Mouse (Mus musculus): ENCODE data around the gene Ppil1.
"Not testable (repeated sequence)": the region's sequence is repeated elsewhere in the genome, so short reads cannot be mapped to it uniquely, and the experiment has no call there.

The Ppil1 gene

GRCm38 (mm10) chr17:29251608-29252390, 12.2 kb downstream of the Ppil1 start:
- no peak for DNase-seq (ENCODE audit: low spot score)

- DNase-seq (ENCODE audit: low spot score): not testable (repeated sequence)
Measured at GRCm38 (mm10) chr17:29251006-29251405, 13.0 kb downstream of the Ppil1 start.

- DNase-seq (ENCODE audit: low spot score): no peak
Measured at GRCm38 (mm10) chr17:29249512-29249911, 14.5 kb downstream of the Ppil1 start.

GRCm38 (mm10) chr17:29247881-29248280, 16.1 kb downstream of the Ppil1 start:
- DNase-seq (ENCODE audit: low spot score): no peak

- no peak for DNase-seq (ENCODE audit: low spot score)
Measured at GRCm38 (mm10) chr17:29246602-29247001, 17.4 kb downstream of the Ppil1 start.

GRCm38 (mm10) chr17:29245725-29246124, 18.3 kb downstream of the Ppil1 start:
- DNase-seq (ENCODE audit: low spot score): no peak

- DNase-seq (ENCODE audit: low spot score): no peak
Measured at GRCm38 (mm10) chr17:29244912-29245311, 19.1 kb downstream of the Ppil1 start.

- DNase-seq (ENCODE audit: low spot score): no peak
Measured at GRCm38 (mm10) chr17:29238421-29238945, 25.5 kb downstream of the Ppil1 start.

GRCm38 (mm10) chr17:29237772-29238420, 26.1 kb downstream of the Ppil1 start, which contains the start of gene Cpne5:
TSS of gene Cpne5 (minus strand) at chr17:29238167.
- DNase-seq (ENCODE audit: low spot score): no peak

- no peak for DNase-seq (ENCODE audit: low spot score)
Measured at GRCm38 (mm10) chr17:29237267-29237771, 26.7 kb downstream of the Ppil1 start.

- DNase-seq (ENCODE audit: low spot score): no peak
Measured at GRCm38 (mm10) chr17:29236111-29236510, 27.9 kb downstream of the Ppil1 start.

- no peak for DNase-seq (ENCODE audit: low spot score)
Measured at GRCm38 (mm10) chr17:29231109-29231508, 32.9 kb downstream of the Ppil1 start.

GRCm38 (mm10) chr17:29220631-29221030, 43.4 kb downstream of the Ppil1 start:
- DNase-seq (ENCODE audit: low spot score): no peak

GRCm38 (mm10) chr17:29218017-29218416, 46.0 kb downstream of the Ppil1 start:
- DNase-seq (ENCODE audit: low spot score): no peak

GRCm38 (mm10) chr17:29216078-29216477, 47.9 kb downstream of the Ppil1 start:
- DNase-seq (ENCODE audit: low spot score): no peak

GRCm38 (mm10) chr17:29214655-29215054, 49.3 kb downstream of the Ppil1 start:
- DNase-seq (ENCODE audit: low spot score): no peak

GRCm38 (mm10) chr17:29214193-29214456, 49.9 kb downstream of the Ppil1 start:
- no peak for DNase-seq (ENCODE audit: low spot score)

- DNase-seq (ENCODE audit: low spot score): no peak
Measured at GRCm38 (mm10) chr17:29213381-29214192, 50.4 kb downstream of the Ppil1 start.

GRCm38 (mm10) chr17:29211836-29212235, 52.1 kb downstream of the Ppil1 start:
- no peak for DNase-seq (ENCODE audit: low spot score)

- no peak for DNase-seq (ENCODE audit: low spot score)
Measured at GRCm38 (mm10) chr17:29210037-29210436, 53.9 kb downstream of the Ppil1 start.

- DNase-seq (ENCODE audit: low spot score): no peak
Measured at GRCm38 (mm10) chr17:29206052-29206451, 57.9 kb downstream of the Ppil1 start.

GRCm38 (mm10) chr17:29202604-29203003, 61.4 kb downstream of the Ppil1 start:
- DNase-seq (ENCODE audit: low spot score): no peak
